Mouse (Mus musculus) erythroblast, embryonic 14.5 days (primary cell): ENCODE measurements around the gene Ptprt.

Experiments
- GATA1 ChIP-seq: IDR thresholded peaks from 2 replicates; pipeline ENCODE4 v1.6.1; 2012; ENCODE audit warnings: low read length, inconsistent platforms, mixed read lengths
- TAL1 ChIP-seq: IDR thresholded peaks from 3 replicates; pipeline ENCODE4 v1.6.1; 2012; ENCODE audit warnings: low read length, inconsistent platforms, mixed read lengths

- TF ChIP-seq TAL1 (no peak), GATA1 (no peak)
These were observed 89.9 kb downstream of the Ptprt start for GRCm38 (mm10) chr2:162571037-162571436.
